Mouse (Mus musculus) forebrain, embryonic 14.5 days (tissue): ENCODE results near the gene Ece2. TPM values are rescaled to one million over a fixed set of nuclear protein-coding genes. Genes with fewer than 3 reads are reported as not detected.

Source experiments
- ATAC-seq: fragments of 200-750 bp; cut with Nextera tagmentation; 2 replicates; pipeline ENCODE4 v1.8.0; 2017; ENCODE audit warnings: mild to moderate bottlenecking, moderate library complexity
- DNase-seq: peaks from one replicate; pipeline ENCODE4 v3.0.0-alpha.2; 2015; ENCODE audit warnings: low spot score
- H3K27ac ChIP-seq: fragments of 300-500 bp; sonication (generic); 2 replicates; pipeline ENCODE4 v1.5.1; 2014; ENCODE audit warnings: low read depth, mild to moderate bottlenecking, control low read depth, low read length, moderate library complexity
- H3K27me3 ChIP-seq: fragments of 300-500 bp; sonication (generic); replicated peaks from 2 replicates; pipeline ENCODE4 v1.6.1; 2014; ENCODE audit warnings: low read length, control low read depth, mixed read lengths; ENCODE audit not compliant: control insufficient read depth, insufficient read depth
- H3K36me3 ChIP-seq: fragments of 300-500 bp; sonication (generic); 2 replicates; pipeline ENCODE4 v1.6.1; 2014; ENCODE audit warnings: low read length, control low read depth; ENCODE audit not compliant: control insufficient read depth, insufficient read depth
- H3K4me1 ChIP-seq: fragments of 300-500 bp; sonication (generic); 2 replicates; pipeline ENCODE4 v1.6.1; 2014; ENCODE audit warnings: antibody characterized with exemption, low read length, control low read depth; ENCODE audit not compliant: control insufficient read depth, insufficient read depth
- H3K4me2 ChIP-seq: fragments of 300-500 bp; sonication (generic); 2 replicates; pipeline ENCODE4 v1.6.1; 2014; ENCODE audit warnings: mild to moderate bottlenecking, control low read depth, low read length
- H3K4me3 ChIP-seq: fragments of 300-500 bp; sonication (generic); 2 replicates; pipeline ENCODE4 v1.5.1; 2014; ENCODE audit warnings: low read depth, low read length, control low read depth
- H3K9ac ChIP-seq: fragments of 300-500 bp; sonication (generic); 2 replicates; pipeline ENCODE4 v1.6.1; 2014; ENCODE audit warnings: mild to moderate bottlenecking, low read length, control low read depth, moderate library complexity
- H3K9me3 ChIP-seq: fragments of 300-500 bp; sonication (generic); replicated peaks from 2 replicates; pipeline ENCODE4 v1.6.1; 2016; ENCODE audit warnings: low read length, control low read depth, mixed read lengths; ENCODE audit not compliant: control insufficient read depth
- WGBS: fragments of 180-500 bp; shearing (Covaris S2); extraction: QIAGEN DNeasy Blood & Tissue Kit; methylation state at CpG from one replicate; pipeline ENCODE4 v1.1.7; 2014; 5-methylcytosine and 5-hydroxymethylcytosine counted together
- microRNA counts: library from miRNA; unstranded; fragments of <30 nt; microRNA quantifications from one replicate; lab custom pipeline; 2016
- microRNA-seq: library from miRNA; unstranded; fragments of <30 nt; microRNA quantifications from one replicate; pipeline ENCODE4, GENCODE M21; 2016
- polyA plus RNA-seq: library from polyadenylated mRNA; unstranded; fragments of >200 nt; fragmentation: Nextera tagmentation; extraction: Ambion mirVana; gene quantifications from 2 replicates; pipeline ENCODE4 v1.2.1, GENCODE M21; 2014

The Ece2 gene
- polyA plus RNA-seq, 1 experiment from 2014 or later, result 5.3 TPM

- ATAC-seq, result no peak
- DNase-seq, result no peak
- H3K9ac ChIP-seq, result peak overlapping the region; percentile 79; the same call in 1 of the 2 replicates
- peaks cover 21% of the 10 kb centered on the region for H3K4me1 ChIP-seq
- peak overlapping the region; percentile 93 for H3K27ac ChIP-seq
- 0 out of 2 replicates have a peak overlapping the region, but pooled peaks have one; percentile 57 for H3K4me3 ChIP-seq
- peaks cover 49% of the 10 kb centered on the region for H3K36me3 ChIP-seq
- peak overlapping the region; percentile 88; the same call in 1 of the 2 replicates for H3K4me2 ChIP-seq
- no peaks in the 10 kb centered on the region for H3K27me3 ChIP-seq
- H3K9me3 ChIP-seq, result no peaks in the 10 kb centered on the region
- WGBS, result 47% methylated on average over 16 of the region's 16 CpGs
Observed at GRCm38 (mm10) chr16:20692241-20692965, 62.8 kb downstream of the Ece2 start.

- Histone ChIP-seq H3K36me3 (peaks cover 41% of the 10 kb centered on the region), H3K9ac (peak within 1 kb of the TSS; percentile 79), H3K4me3 (peak within 1 kb of the TSS; percentile 57), H3K27ac (peak within 1 kb of the TSS; percentile 93), H3K4me1 (peaks cover 21% of the 10 kb centered on the region), H3K9me3 (no peaks in the 10 kb centered on the region), H3K27me3 (no peaks in the 10 kb centered on the region), H3K4me2 (peak within 1 kb of the TSS; percentile 88)
- under 1% methylated on average over 37 of the region's 37 CpGs for WGBS
- ATAC-seq (peak; percentile 93), DNase-seq (peak; percentile 96)
Observed at GRCm38 (mm10) chr16:20693111-20693701, 63.6 kb downstream of the Ece2 start, which contains the start of gene Fam131a. Gene Fam131a (plus strand): TSS chr16:20693241.

- peak; percentile 74 for DNase-seq
Observed at GRCm38 (mm10) chr16:20694781-20695180, 65.2 kb downstream of the Ece2 start.

GRCm38 (mm10) chr16:20695622-20696323, 66.1 kb downstream of the Ece2 start:
- peaks cover 21% of the 10 kb centered on the region for H3K4me1 ChIP-seq
- H3K9me3 ChIP-seq, result no peaks in the 10 kb centered on the region
- peak overlapping the region; percentile 74 for H3K27ac ChIP-seq
- H3K27me3 ChIP-seq, result no peaks in the 10 kb centered on the region
- DNase-seq (peak; percentile 97), ATAC-seq (peak; percentile 84)
- 1% methylated on average over 46 of the region's 46 CpGs for WGBS
- peak overlapping the region; percentile 55 for H3K9ac ChIP-seq
- H3K4me2 ChIP-seq, result peak overlapping the region; percentile 88
- H3K4me3 ChIP-seq, result peak overlapping the region; percentile 35
- H3K36me3 ChIP-seq, result peaks cover 35% of the 10 kb centered on the region

More at GRCm38 (mm10) chr16:20694781-20695180, 65.2 kb downstream of the Ece2 start:
- Histone ChIP-seq H3K27ac (peak overlapping the region; percentile 17; the same call in 1 of the 2 replicates), H3K4me3 (no peak overlapping the region), H3K27me3 (no peaks in the 10 kb centered on the region), H3K9me3 (no peaks in the 10 kb centered on the region), H3K4me2 (peak overlapping the region; percentile 88), H3K36me3 (peaks cover 39% of the 10 kb centered on the region), H3K9ac (no peak overlapping the region), H3K4me1 (peaks cover 21% of the 10 kb centered on the region)
- ATAC-seq, result no peak
- WGBS, result 62% methylated on average over 8 of the region's 8 CpGs

MicroRNA genes within 50 kb of the gene (microRNA counts, 519-probe panel; counts per million panel counts)
- 2,730 counts per million, percentile 18 among the panel's probes with 10 or more counts for microRNA mmu-miR-1224 (lab: Ali Mortazavi, UCI)

Small RNA genes within 50 kb of the gene (microRNA-seq; reads per million reads assigned to microRNA genes)
- 6.1 reads per million, percentile 28 among the genes with 10 or more reads in this experiment for gene Mir1224

Other genes starting within 250 kb of the Ece2 start
- gene Abcc5, start 203.4 kb upstream of the Ece2 start, polyA plus RNA-seq, result 96.7 and 120 TPM in 2 replicates
- 90.3 and 92.1 TPM in 2 replicates for gene Eif2b5, start 131.0 kb upstream of the Ece2 start, polyA plus RNA-seq
- gene Dvl3, start 112.8 kb upstream of the Ece2 start, polyA plus RNA-seq, result 25.3 and 26.0 TPM in 2 replicates
- 1,206 and 1,335 TPM in 2 replicates for gene Ap2m1, start 94.3 kb upstream of the Ece2 start, polyA plus RNA-seq
- 64.8 and 74.4 TPM in 2 replicates for gene Abcf3, start 81.3 kb upstream of the Ece2 start, polyA plus RNA-seq
- gene Vwa5b2, start 40.4 kb upstream of the Ece2 start, polyA plus RNA-seq, result 1.3 and 4.1 TPM in 2 replicates
- 18.2 and 24.8 TPM in 2 replicates for gene Eef1akmt4, start 18.2 kb upstream of the Ece2 start, polyA plus RNA-seq
- gene Gm49333, start 18.2 kb upstream of the Ece2 start, polyA plus RNA-seq, result 0.17 TPM in 1 of 2 replicates, not detected in the other
- gene Alg3, start 18.1 kb upstream of the Ece2 start, polyA plus RNA-seq, result 34.9 and 44.4 TPM in 2 replicates
- 18.6 and 18.9 TPM in 2 replicates for gene Camk2n2, start 8.5 kb upstream of the Ece2 start, polyA plus RNA-seq
- 354 and 377 TPM in 2 replicates for gene Psmd2, start 21.8 kb downstream of the Ece2 start, polyA plus RNA-seq
- 97.6 and 109 TPM in 2 replicates for gene Eif4g1, start 38.5 kb downstream of the Ece2 start, polyA plus RNA-seq
- 51.5 and 55.5 TPM in 2 replicates for gene Fam131a, start 63.4 kb downstream of the Ece2 start, polyA plus RNA-seq
- 112 and 126 TPM in 2 replicates for gene Polr2h, start 87.8 kb downstream of the Ece2 start, polyA plus RNA-seq
- gene Clcn2, start 87.9 kb downstream of the Ece2 start, polyA plus RNA-seq, result 11.9 and 15.2 TPM in 2 replicates
- gene Chrd, start 103.3 kb downstream of the Ece2 start, polyA plus RNA-seq, result 2.6 and 3.8 TPM in 2 replicates
- 0.25 and 0.62 TPM in 2 replicates for gene Thpo, start 104.7 kb downstream of the Ece2 start, polyA plus RNA-seq